Mouse (Mus musculus): ENCODE data around the gene Pdcd2l. TPM values are rescaled to one million over a fixed set of nuclear protein-coding genes. Genes with fewer than 3 reads are reported as not detected.
A peak's percentile ranks its signal among the peaks of the same experiment; 100 is the strongest.

Gene Pdcd2l
- polyA plus RNA-seq, 1 experiment from 2014 or later = 56.9 TPM

GRCm38 (mm10) chr7:34229153-34229552 lies 32.7 kb upstream of the Pdcd2l start:
- peak overlapping the region; percentile 77 for H3K4me3 ChIP-seq (replicated peaks)
- H3K9me3 ChIP-seq (replicated peaks) = no peaks in the 10 kb centered on the region
- H3K9ac ChIP-seq = peak overlapping the region; percentile 71; the same call in 1 of the 2 replicates
- H3K36me3 ChIP-seq = peaks cover 38% of the 10 kb centered on the region
- no peak for ATAC-seq (ENCODE audit: insufficient number of reproducible peaks, low FRiP score, low TSS enrichment, low read depth)
- peak overlapping the region; percentile 90; the same call in 1 of the 2 replicates for H3K27ac ChIP-seq (replicated peaks)
- peak overlapping the region; percentile 80 for H3K4me2 ChIP-seq (replicated peaks)
- H3K4me1 ChIP-seq = peaks cover 38% of the 10 kb centered on the region
- no peaks in the 10 kb centered on the region for H3K27me3 ChIP-seq
- 10% methylated on average over 5 of the region's 5 CpGs for WGBS

- H3K4me2 ChIP-seq (replicated peaks) = peak overlapping the region; percentile 80
- no peak for ATAC-seq (ENCODE audit: insufficient number of reproducible peaks, low FRiP score, low TSS enrichment, low read depth)
- no peaks in the 10 kb centered on the region for H3K27me3 ChIP-seq
- no peaks in the 10 kb centered on the region for H3K9me3 ChIP-seq (replicated peaks)
- H3K4me3 ChIP-seq (replicated peaks) = peak overlapping the region; percentile 77
- H3K36me3 ChIP-seq = peaks cover 43% of the 10 kb centered on the region
- H3K9ac ChIP-seq = no peak overlapping the region
- no peak overlapping the region for H3K27ac ChIP-seq (replicated peaks)
- 40% methylated on average over 9 of the region's 9 CpGs for WGBS
- H3K4me1 ChIP-seq = peaks cover 38% of the 10 kb centered on the region
Measured at GRCm38 (mm10) chr7:34228641-34229040, 32.2 kb upstream of the Pdcd2l start.

- Histone ChIP-seq H3K4me1 (peaks cover 35% of the 10 kb centered on the region), H3K36me3 (peaks cover 61% of the 10 kb centered on the region), H3K4me3 (replicated peaks) (no peak overlapping the region), H3K9me3 (replicated peaks) (no peaks in the 10 kb centered on the region), H3K27me3 (no peaks in the 10 kb centered on the region), H3K27ac (replicated peaks) (no peak overlapping the region), H3K9ac (no peak overlapping the region), H3K4me2 (replicated peaks) (no peak overlapping the region)
- 85% methylated on average over 12 of the region's 12 CpGs for WGBS
- ATAC-seq (ENCODE audit: insufficient number of reproducible peaks, low FRiP score, low TSS enrichment, low read depth) = no peak
Measured at GRCm38 (mm10) chr7:34226846-34227245, 30.4 kb upstream of the Pdcd2l start.

GRCm38 (mm10) chr7:34226086-34226485 lies 29.6 kb upstream of the Pdcd2l start:
- 75% methylated on average over 8 of the region's 8 CpGs for WGBS
- Histone ChIP-seq H3K9ac (no peak overlapping the region), H3K4me2 (replicated peaks) (no peak overlapping the region), H3K4me3 (replicated peaks) (no peak overlapping the region), H3K27ac (replicated peaks) (no peak overlapping the region), H3K36me3 (peaks cover 69% of the 10 kb centered on the region), H3K27me3 (no peaks in the 10 kb centered on the region), H3K4me1 (peaks cover 35% of the 10 kb centered on the region), H3K9me3 (replicated peaks) (no peaks in the 10 kb centered on the region)
- ATAC-seq (ENCODE audit: insufficient number of reproducible peaks, low FRiP score, low TSS enrichment, low read depth) = no peak

- WGBS = 93% methylated on average over 6 of the region's 6 CpGs
- H3K27ac ChIP-seq (replicated peaks) = no peak overlapping the region
- ATAC-seq (ENCODE audit: insufficient number of reproducible peaks, low FRiP score, low TSS enrichment, low read depth) = no peak
- H3K36me3 ChIP-seq = peaks cover 86% of the 10 kb centered on the region
- H3K4me1 ChIP-seq = peaks cover 29% of the 10 kb centered on the region
- no peak overlapping the region for H3K4me2 ChIP-seq (replicated peaks)
- H3K27me3 ChIP-seq = no peaks in the 10 kb centered on the region
- no peaks in the 10 kb centered on the region for H3K9me3 ChIP-seq (replicated peaks)
- no peak overlapping the region for H3K4me3 ChIP-seq (replicated peaks)
- no peak overlapping the region for H3K9ac ChIP-seq
Measured at GRCm38 (mm10) chr7:34224308-34224707, 27.8 kb upstream of the Pdcd2l start.

- H3K4me3 ChIP-seq (replicated peaks) = no peak overlapping the region
- WGBS = 85% methylated on average over 10 of the region's 10 CpGs
- H3K27ac ChIP-seq (replicated peaks) = no peak overlapping the region
- peaks cover 9% of the 10 kb centered on the region for H3K4me1 ChIP-seq
- H3K4me2 ChIP-seq (replicated peaks) = no peak overlapping the region
- H3K27me3 ChIP-seq = no peaks in the 10 kb centered on the region
- no peak for ATAC-seq (ENCODE audit: insufficient number of reproducible peaks, low FRiP score, low TSS enrichment, low read depth)
- H3K9me3 ChIP-seq (replicated peaks) = no peaks in the 10 kb centered on the region
- peaks cover 96% of the 10 kb centered on the region for H3K36me3 ChIP-seq
- no peak overlapping the region for H3K9ac ChIP-seq
Measured at GRCm38 (mm10) chr7:34222340-34222739, 25.9 kb upstream of the Pdcd2l start.

GRCm38 (mm10) chr7:34221594-34222250 lies 25.3 kb upstream of the Pdcd2l start:
- no peak overlapping the region for H3K27ac ChIP-seq (replicated peaks)
- whole genome bisulfite sequencing = 86% methylated on average over 9 of the region's 9 CpGs
- no peak overlapping the region for H3K4me2 ChIP-seq (replicated peaks)
- ATAC-seq (ENCODE audit: insufficient number of reproducible peaks, low FRiP score, low TSS enrichment, low read depth) = no peak
- no peak overlapping the region for H3K4me3 ChIP-seq (replicated peaks)
- H3K36me3 ChIP-seq = peaks cover 96% of the 10 kb centered on the region
- peaks cover 7% of the 10 kb centered on the region; the same call in 1 of the 2 replicates for H3K4me1 ChIP-seq
- H3K27me3 ChIP-seq = no peaks in the 10 kb centered on the region
- H3K9ac ChIP-seq = no peak overlapping the region
- no peaks in the 10 kb centered on the region for H3K9me3 ChIP-seq (replicated peaks)

GRCm38 (mm10) chr7:34218496-34218895 lies 22.0 kb upstream of the Pdcd2l start:
- 69% methylated on average over 1 of the region's 1 CpGs for WGBS
- Histone ChIP-seq H3K4me2 (replicated peaks) (no peak overlapping the region), H3K9ac (no peak overlapping the region), H3K27me3 (no peaks in the 10 kb centered on the region), H3K4me3 (replicated peaks) (no peak overlapping the region), H3K9me3 (replicated peaks) (no peaks in the 10 kb centered on the region), H3K4me1 (no peaks in the 10 kb centered on the region), H3K27ac (replicated peaks) (no peak overlapping the region), H3K36me3 (peaks cover 99% of the 10 kb centered on the region)
- no peak for ATAC-seq (ENCODE audit: insufficient number of reproducible peaks, low FRiP score, low TSS enrichment, low read depth)

- H3K9me3 ChIP-seq (replicated peaks) = no peaks in the 10 kb centered on the region
- H3K27me3 ChIP-seq = no peaks in the 10 kb centered on the region
- ATAC-seq (ENCODE audit: insufficient number of reproducible peaks, low FRiP score, low TSS enrichment, low read depth) = no peak
- H3K4me1 ChIP-seq = no peaks in the 10 kb centered on the region
- no peak overlapping the region for H3K4me2 ChIP-seq (replicated peaks)
- H3K9ac ChIP-seq = no peak overlapping the region
- H3K36me3 ChIP-seq = peaks cover 97% of the 10 kb centered on the region
- H3K4me3 ChIP-seq (replicated peaks) = no peak overlapping the region
- 89% methylated on average over 10 of the region's 10 CpGs for WGBS
- no peak overlapping the region for H3K27ac ChIP-seq (replicated peaks)
Measured at GRCm38 (mm10) chr7:34216474-34216873, 20.0 kb upstream of the Pdcd2l start.

GRCm38 (mm10) chr7:34215481-34215880 lies 19.0 kb upstream of the Pdcd2l start:
- no peak for ATAC-seq (ENCODE audit: insufficient number of reproducible peaks, low FRiP score, low TSS enrichment, low read depth)
- 84% methylated on average over 9 of the region's 9 CpGs for WGBS
- H3K9me3 ChIP-seq (replicated peaks) = no peaks in the 10 kb centered on the region

GRCm38 (mm10) chr7:34214644-34215043 lies 18.2 kb upstream of the Pdcd2l start:
- 90% methylated on average over 8 of the region's 8 CpGs for WGBS
- Histone ChIP-seq H3K4me1 (no peaks in the 10 kb centered on the region), H3K27me3 (no peaks in the 10 kb centered on the region), H3K4me2 (replicated peaks) (no peak overlapping the region), H3K9ac (no peak overlapping the region), H3K4me3 (replicated peaks) (no peak overlapping the region), H3K27ac (replicated peaks) (no peak overlapping the region), H3K36me3 (peaks cover 95% of the 10 kb centered on the region), H3K9me3 (replicated peaks) (no peaks in the 10 kb centered on the region)
- no peak for ATAC-seq (ENCODE audit: insufficient number of reproducible peaks, low FRiP score, low TSS enrichment, low read depth)

More at GRCm38 (mm10) chr7:34215481-34215880, 19.0 kb upstream of the Pdcd2l start:
- Histone ChIP-seq H3K36me3 (peaks cover 97% of the 10 kb centered on the region), H3K27me3 (no peaks in the 10 kb centered on the region), H3K4me3 (replicated peaks) (no peak overlapping the region), H3K4me2 (replicated peaks) (no peak overlapping the region), H3K4me1 (no peaks in the 10 kb centered on the region), H3K27ac (replicated peaks) (no peak overlapping the region), H3K9ac (no peak overlapping the region)

GRCm38 (mm10) chr7:34213281-34213680 lies 16.8 kb upstream of the Pdcd2l start:
- H3K9ac ChIP-seq = no peak overlapping the region
- no peak overlapping the region for H3K4me2 ChIP-seq (replicated peaks)
- WGBS = 89% methylated on average over 7 of the region's 7 CpGs
- H3K4me1 ChIP-seq = no peaks in the 10 kb centered on the region
- H3K27me3 ChIP-seq = no peaks in the 10 kb centered on the region
- H3K36me3 ChIP-seq = peaks cover 94% of the 10 kb centered on the region
- no peak overlapping the region for H3K27ac ChIP-seq (replicated peaks)
- no peaks in the 10 kb centered on the region for H3K9me3 ChIP-seq (replicated peaks)
- ATAC-seq (ENCODE audit: insufficient number of reproducible peaks, low FRiP score, low TSS enrichment, low read depth) = no peak
- H3K4me3 ChIP-seq (replicated peaks) = no peak overlapping the region
